Mouse (Mus musculus) kidney, postnatal 4 days (tissue): ENCODE measurements around the gene Wdr60.

Experiments
- DNase-seq, 2 experiments: peaks; one replicate each; pipeline ENCODE4 v3.0.0; 2021; ENCODE audit warnings: mixed read lengths in 2 of 2

The Wdr60 gene

DNA sequence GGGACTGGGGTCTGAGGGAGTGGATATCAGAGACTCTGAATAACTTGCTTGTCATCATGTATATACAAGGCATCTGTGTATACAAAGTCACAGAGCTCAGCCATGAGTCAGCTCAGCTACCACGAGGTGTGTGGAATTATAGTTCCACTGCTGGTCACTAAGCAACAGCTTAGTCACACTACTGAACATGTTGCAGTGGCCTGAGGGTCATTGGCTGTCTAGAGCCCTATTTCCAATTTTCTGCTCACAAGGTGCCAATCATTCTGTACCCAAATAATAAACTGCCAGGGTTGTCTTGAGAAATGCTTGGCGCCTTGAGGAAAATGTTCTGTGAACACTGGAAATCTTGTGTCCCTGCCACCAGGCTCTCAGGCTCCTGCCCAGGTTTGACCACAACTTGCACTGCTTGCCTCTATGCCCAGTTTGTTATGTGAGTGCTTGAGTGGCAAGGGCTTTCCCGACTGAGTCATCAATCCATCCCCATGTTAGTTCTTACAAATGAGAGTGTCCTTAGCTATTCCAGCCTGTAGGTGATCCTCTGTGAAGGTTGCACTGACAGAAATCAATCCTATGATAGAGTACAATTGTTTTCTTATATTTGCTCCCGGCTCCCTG lies 81.3 kb downstream of the Wdr60 start:
- no peak for DNase-seq

DNA sequence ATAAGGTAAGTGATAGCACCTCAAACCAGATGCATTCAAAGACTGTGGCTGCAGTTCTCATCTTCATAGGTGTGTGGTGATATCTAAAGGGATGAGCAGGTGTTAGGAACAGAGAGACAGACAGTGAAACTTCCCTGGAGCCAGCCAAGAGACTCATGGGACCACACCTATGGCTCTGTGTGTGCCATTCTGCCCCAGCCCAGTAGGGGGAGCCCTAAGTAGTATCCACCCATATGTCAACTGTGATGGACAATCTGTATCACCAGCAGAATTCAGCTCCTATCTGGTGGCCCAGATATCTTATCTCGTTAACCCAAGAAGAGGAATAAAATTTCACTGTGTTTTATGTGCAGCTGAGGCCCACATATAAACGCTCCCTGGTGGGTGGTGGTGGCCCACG lies 85.9 kb downstream of the Wdr60 start:
- DNase-seq = peak in 1 of 2 experiments; percentile 4

DNA sequence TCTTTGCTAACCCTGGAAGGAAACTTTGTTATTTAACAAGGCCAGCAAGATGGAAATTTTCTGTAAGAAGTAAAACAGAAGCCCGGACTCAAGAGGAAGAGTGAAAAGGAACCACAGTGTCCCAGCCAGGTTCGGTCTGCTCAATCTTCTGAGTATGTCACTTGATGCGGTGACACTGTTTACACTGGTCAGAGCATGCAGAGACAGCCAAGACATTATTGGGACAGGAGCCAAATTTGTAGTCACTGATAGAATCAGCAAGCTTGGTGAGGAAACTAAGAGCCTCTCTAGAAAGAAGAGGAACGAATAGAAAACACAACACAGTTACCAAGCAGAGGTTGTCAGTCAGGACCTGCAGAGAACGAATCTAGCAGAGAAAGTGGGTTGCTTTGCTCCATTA lies 93.2 kb downstream of the Wdr60 start:
- no peak for DNase-seq

DNA sequence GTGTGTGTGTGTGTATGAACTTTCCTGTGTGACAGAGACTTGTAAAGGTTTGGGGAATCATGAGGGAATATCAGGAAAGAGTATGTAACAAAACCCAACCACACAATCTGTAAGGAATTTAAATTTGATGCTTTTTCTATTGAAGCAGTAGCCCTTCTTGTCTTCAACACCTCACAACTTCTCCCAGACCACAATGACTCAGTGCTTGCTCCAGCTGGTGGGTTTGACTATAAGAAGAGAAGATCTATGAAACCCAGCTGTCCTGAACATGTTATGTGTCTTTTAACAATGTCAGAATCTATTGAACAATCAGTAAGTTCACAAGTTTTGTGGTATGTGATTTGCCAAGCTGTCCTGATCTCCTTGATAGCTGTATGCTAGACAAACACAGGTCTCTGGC lies 97.5 kb downstream of the Wdr60 start:
- no peak for DNase-seq

DNA sequence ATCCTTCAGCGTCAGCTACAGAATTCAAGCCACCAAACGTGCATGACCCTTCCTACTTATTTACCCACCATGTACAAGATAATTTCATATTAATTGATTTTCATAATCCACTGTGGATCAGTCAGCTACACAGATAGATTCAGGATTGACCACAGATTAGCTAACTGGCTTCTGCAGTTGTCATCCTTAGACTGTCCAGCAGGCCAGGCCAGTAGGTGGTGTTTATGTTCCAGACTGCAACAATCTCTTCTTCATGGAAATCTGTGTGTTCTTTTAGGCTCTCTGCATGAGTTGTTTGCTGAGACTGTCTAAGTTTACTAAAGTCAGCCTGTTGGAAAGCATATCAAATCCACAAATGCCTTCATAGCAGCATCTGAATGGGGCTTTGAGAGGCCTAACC lies 103.1 kb downstream of the Wdr60 start:
- no peak for DNase-seq

DNA sequence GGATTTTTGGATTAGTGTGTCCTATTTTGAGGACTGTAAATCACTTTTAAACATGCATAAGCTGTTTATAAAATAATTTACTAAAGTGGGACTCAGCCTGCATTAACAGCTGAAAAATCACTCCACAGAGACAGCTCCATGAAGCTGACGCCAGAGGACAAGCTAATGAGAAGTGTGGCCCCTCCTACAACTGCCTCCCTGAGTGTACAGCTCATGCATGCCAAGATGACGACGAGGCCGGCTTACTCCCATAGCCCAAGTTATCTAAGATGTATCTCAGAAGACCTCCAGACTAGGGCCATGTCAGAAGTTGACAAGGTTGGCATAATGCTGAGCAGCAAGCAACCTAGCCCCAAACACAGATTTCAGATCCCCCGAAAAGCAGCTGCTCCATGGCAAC lies 103.6 kb downstream of the Wdr60 start:
- no peak for DNase-seq

DNA sequence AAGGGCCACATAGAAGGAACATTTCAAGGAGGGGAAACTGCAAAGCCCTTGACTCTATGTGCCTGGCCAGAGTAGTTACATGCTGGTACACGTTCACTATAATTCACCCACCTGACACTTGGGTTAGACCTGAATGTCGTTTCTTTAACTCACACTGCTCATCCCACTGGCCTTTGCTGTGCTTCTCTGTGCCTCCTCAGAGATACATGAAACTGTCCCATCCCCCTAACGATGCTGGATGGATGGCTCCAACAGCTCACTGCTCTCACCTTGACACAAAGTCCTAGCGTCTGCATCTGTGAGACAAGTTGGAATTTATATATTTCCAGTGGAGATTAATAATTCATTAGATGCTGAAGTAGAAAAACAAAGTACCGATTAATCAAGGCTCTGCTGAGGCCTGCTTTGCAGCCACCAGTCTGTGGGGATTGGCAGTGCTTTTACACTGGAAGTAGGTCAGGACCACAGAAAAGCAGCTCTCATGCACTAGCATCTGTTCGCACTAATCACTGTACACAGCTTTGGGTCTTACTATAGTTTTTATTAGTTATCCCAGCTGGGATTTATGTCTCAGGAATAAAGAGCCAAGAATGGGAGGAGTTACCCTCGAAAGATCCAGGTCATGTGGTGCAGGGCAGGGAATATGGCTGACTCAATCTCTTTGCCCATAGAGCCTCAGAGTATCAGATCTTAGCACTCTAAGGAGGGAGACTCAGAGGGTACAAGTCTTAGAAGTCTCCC lies 105.9 kb downstream of the Wdr60 start:
- DNase-seq = no peak
